ENCODE assay signal across 15 mouse cellular contexts in the genomic region with DNA sequence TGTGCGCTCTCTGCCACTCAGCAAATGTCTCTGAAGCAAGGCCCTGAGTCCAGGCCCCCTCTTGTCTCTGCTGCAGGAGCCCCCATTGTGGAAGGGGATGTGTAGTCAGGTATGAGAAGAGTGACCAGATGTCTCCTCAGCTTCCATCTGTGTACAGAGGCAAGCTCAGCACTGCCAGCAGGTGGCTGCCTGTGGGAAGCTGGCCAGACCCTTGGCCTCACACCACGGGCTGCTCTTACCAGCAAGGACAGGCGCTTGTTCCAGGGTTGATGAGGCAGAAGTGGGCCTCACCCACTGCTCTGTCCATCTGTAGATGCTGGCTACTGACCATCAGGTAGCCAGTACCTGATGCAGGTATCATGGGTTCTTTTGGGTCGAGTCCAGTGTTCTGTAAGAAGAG.
DNase-seq lines count a peak whose midpoint lies in the region; ATAC-seq and TF ChIP-seq lines count a peak whose summit lies in the region.
"Had no signal": no experiment of that assay in that cellular context is flagged by ENCODE, and none has a peak within 500 bp of the region (broad histone marks: within the 10 kb centered on the region; RNA-seq: fewer than 3 reads in every experiment).

No protein-coding gene starts in this region.

- H3K4me2 ChIP-seq in heart, embryonic 12.5 days = no peak overlapping the region
- no peak overlapping the region for H3K4me2 ChIP-seq in CH12.LX (ENCODE audit: insufficient read depth, low read depth, poor library complexity, severe bottlenecking)
- H3K4me2 ChIP-seq: forebrain, embryonic 15.5 days; limb, embryonic 15.5 days; lung, embryonic 15.5 days had no signal

- no peak overlapping the region for H3K4me3 ChIP-seq in heart, embryonic 12.5 days
- no peak overlapping the region for H3K4me3 ChIP-seq in CH12.LX (replicated peaks in 1 of 3; ENCODE audit: low read depth in 2 of 3, low read length in 2 of 3, poor library complexity in 1 of 3)
- no peak overlapping the region for H3K4me3 ChIP-seq in hindbrain, embryonic 10.5 days
- H3K4me3 ChIP-seq: forebrain, embryonic 15.5 days; limb, embryonic 15.5 days; lung, embryonic 15.5 days had no signal

- TF ChIP-seq CTCF in CH12.LX (conservative IDR thresholded peaks at IDR 0.05 in 1 of 2, IDR thresholded peaks at IDR 0.05 in 1 of 2; ENCODE audit: low read depth in 2 of 2, low read length in 2 of 2) = 0 out of 4 replicates have a peak, but pooled peaks of 1 of the 2 experiments have one; percentile 12

- dilution Hi-C loops in CH12.LX (cut with MboI; ENCODE audit: extremely low pct_ligation_motif_present, extremely low pct_unique_long_range_greater_than_20kb, low sequenced_read_pairs) = no loop called here

- no peak for TF ChIP-seq RAD21 in CH12.LX (IDR thresholded peaks at IDR 0.05; ENCODE audit: low read depth, low read length)

- no peak for TF ChIP-seq EP300 in CH12.LX (IDR thresholded peaks at IDR 0.05; ENCODE audit: low read length)

- no peak for ATAC-seq in heart, embryonic 12.5 days (ENCODE audit: insufficient number of reproducible peaks, low FRiP score)
- ATAC-seq: forebrain, embryonic 15.5 days; hindbrain, embryonic 16.5 days had no signal

- H3K9me3 ChIP-seq in heart, embryonic 12.5 days (replicated peaks) = no peaks in the 10 kb centered on the region
- peaks cover 14% of the 10 kb centered on the region for H3K9me3 ChIP-seq in CH12.LX (replicated peaks; ENCODE audit: low read length)
- no peaks in the 10 kb centered on the region for H3K9me3 ChIP-seq in hindbrain, embryonic 10.5 days
- H3K9me3 ChIP-seq: forebrain, embryonic 15.5 days; G1E; limb, embryonic 15.5 days; lung, embryonic 15.5 days had no signal

- H3K27ac ChIP-seq in heart, embryonic 12.5 days (ENCODE audit: poor library complexity, severe bottlenecking) = no peak overlapping the region
- no peak overlapping the region for H3K27ac ChIP-seq in CH12.LX (ENCODE audit: insufficient read depth, low read depth)
- H3K27ac ChIP-seq in hindbrain, embryonic 10.5 days = no peak overlapping the region
- H3K27ac ChIP-seq: forebrain, embryonic 15.5 days; limb, embryonic 15.5 days; lung, embryonic 15.5 days had no signal

- H3K79me2 ChIP-seq in CH12.LX (replicated peaks; ENCODE audit: control insufficient read depth, extremely low read depth, insufficient read depth, poor library complexity, severe bottlenecking) = no peaks in the 10 kb centered on the region

- H3K36me3 ChIP-seq in heart, embryonic 12.5 days = no peaks in the 10 kb centered on the region
- no peaks in the 10 kb centered on the region for H3K36me3 ChIP-seq in CH12.LX (replicated peaks in 1 of 2; ENCODE audit: control insufficient read depth in 1 of 2, insufficient read depth in 1 of 2, low read length in 1 of 2)
- H3K36me3 ChIP-seq in hindbrain, embryonic 10.5 days = no peaks in the 10 kb centered on the region
- H3K36me3 ChIP-seq: forebrain, embryonic 15.5 days; G1E; limb, embryonic 15.5 days; lung, embryonic 15.5 days had no signal

- TF ChIP-seq POLR2A in CH12.LX (IDR thresholded peaks at IDR 0.05; ENCODE audit: low read depth, low read length) = no peak

- peaks cover 4% of the 10 kb centered on the region; the same call in 1 of the 2 replicates for H3K4me1 ChIP-seq in heart, embryonic 12.5 days (replicated peaks)
- H3K4me1 ChIP-seq in CH12.LX (ENCODE audit: control insufficient read depth in 1 of 2, insufficient read depth in 2 of 2) = peaks cover 0 to 10% of the 10 kb centered on the region in 2 experiments; a peak in 2 of 4 replicates
- peaks cover 17% of the 10 kb centered on the region for H3K4me1 ChIP-seq in hindbrain, embryonic 10.5 days (replicated peaks)
- H3K4me1 ChIP-seq: limb, embryonic 15.5 days; lung, embryonic 15.5 days had no signal

- WGBS in heart, embryonic 12.5 days = 71% methylated on average over 4 of the region's 4 CpGs
- 84% methylated on average over 4 of the region's 4 CpGs for WGBS in hindbrain, embryonic 10.5 days

- no peaks in the 10 kb centered on the region for H3K27me3 ChIP-seq in heart, embryonic 12.5 days (replicated peaks)
- H3K27me3 ChIP-seq in CH12.LX (replicated peaks) = peaks cover 85% of the 10 kb centered on the region
- no peaks in the 10 kb centered on the region for H3K27me3 ChIP-seq in hindbrain, embryonic 10.5 days (ENCODE audit: insufficient read depth, poor library complexity, severe bottlenecking)
- H3K27me3 ChIP-seq: forebrain, embryonic 15.5 days; limb, embryonic 15.5 days; lung, embryonic 15.5 days had no signal

- DNase-seq in heart, adult 8-10 months (ENCODE audit: low spot score) = peak; percentile 9
- DNase-seq in CH12.LX (ENCODE audit: extremely low read depth) = no peak
- peak; percentile 80 to 81 for DNase-seq in cerebellum, adult 18-20 months
- DNase-seq in gastrocnemius, postnatal 10 days = peak; percentile 61
- no peak for DNase-seq in right cerebral cortex, adult 2 months (ENCODE audit: low spot score in 2 of 2)
- no peak for DNase-seq in right cerebral cortex, postnatal 10 days (ENCODE audit: low spot score in 2 of 2)
- no peak for DNase-seq in hindbrain, embryonic 10.5 days (ENCODE audit: low spot score)
- DNase-seq: B cell, adult 2 months; thymus, adult 18-20 months had no signal

- H3K9ac ChIP-seq in heart, embryonic 12.5 days = no peak overlapping the region
- no peak overlapping the region for H3K9ac ChIP-seq in CH12.LX (ENCODE audit: insufficient read depth, low read depth)
- H3K9ac ChIP-seq: forebrain, embryonic 15.5 days; limb, embryonic 15.5 days; lung, embryonic 15.5 days had no signal

- in situ Hi-C loops in CH12.LX (cut with MboI; ENCODE audit: low pct_ligation_motif_present, low pct_unique_long_range_greater_than_20kb, low sequenced_read_pairs) = no loop called here

TF ChIP-seq in CH12.LX, 34 proteins besides CTCF, POLR2A, EP300 and RAD21:
- TF ChIP-seq SMC3 (IDR thresholded peaks at IDR 0.05; ENCODE audit: low read depth, low read length) (0 out of 2 replicates have a peak, but pooled peaks have one; percentile 2), MXI1 (IDR thresholded peaks at IDR 0.05; ENCODE audit: low read depth, low read length) (no peak)

Comparison
In these comparisons a context has a peak if more than half of its experiments do, and no peak if none do; other contexts are left out.
1. DNase-seq: peak in heart, adult 8-10 months (single experiment), cerebellum, adult 18-20 months (2 of 2) and gastrocnemius, postnatal 10 days (single experiment); none in CH12.LX (single experiment), right cerebral cortex, adult 2 months (0 of 2), right cerebral cortex, postnatal 10 days (0 of 2) and hindbrain, embryonic 10.5 days (single experiment).